8 mouse cellular contexts compared by ENCODE assay signal in genomic region chr9:20545151-20545550, GRCm38 (mm10). TPM values are rescaled to one million over a fixed set of nuclear protein-coding genes. Genes with fewer than 3 reads are reported as not detected.
DNase-seq lines count a peak whose midpoint lies in the region; ATAC-seq and TF ChIP-seq lines count a peak whose summit lies in the region.

No protein-coding gene starts in this region.

- H3K27ac ChIP-seq in cerebellum, adult 2 months (ENCODE audit: insufficient read depth, low read length), result no peak overlapping the region; the same call in 1 of the 2 replicates
- H3K27ac ChIP-seq in lung, embryonic 16.5 days (ENCODE audit: low read length), result peak overlapping the region; percentile 94
- H3K27ac ChIP-seq in stomach, embryonic 14.5 days (ENCODE audit: low read length), result peak overlapping the region; percentile 94

- ATAC-seq in cerebellum, adult (ENCODE audit: insufficient number of reproducible peaks, low FRiP score, low TSS enrichment), result peak; percentile 76; the same call in 1 of the 2 replicates
- peak; percentile 49 for ATAC-seq in granulocyte monocyte progenitor cell, adult 5-6 weeks (replicated peaks; ENCODE audit: poor library complexity, severe bottlenecking)
- ATAC-seq in lung, embryonic 16.5 days (ENCODE audit: low read depth), result no peak
- no peak for ATAC-seq in stomach, embryonic 14.5 days (ENCODE audit: insufficient number of reproducible peaks, insufficient read depth, low FRiP score, low read depth)

- no peaks in the 10 kb centered on the region for H3K36me3 ChIP-seq in lung, embryonic 16.5 days (ENCODE audit: control insufficient read depth, insufficient read depth, low read length)
- no peaks in the 10 kb centered on the region for H3K36me3 ChIP-seq in stomach, embryonic 14.5 days (ENCODE audit: control insufficient read depth, insufficient read depth, low read length)

- TF ChIP-seq POLR2A in cerebellum, adult 2 months (IDR thresholded peaks at IDR 0.05; ENCODE audit: borderline replicate concordance, insufficient read depth, low read length), result no peak

- peak overlapping the region; percentile 70 for H3K4me2 ChIP-seq in lung, embryonic 16.5 days (ENCODE audit: low read depth, low read length)
- H3K4me2 ChIP-seq in stomach, embryonic 14.5 days (replicated peaks; ENCODE audit: low read depth, low read length), result peak overlapping the region; percentile 52

- WGBS in cerebellum, adult 2 months, result 18% methylated on average over 8 of the region's 8 CpGs
- WGBS in lung, embryonic 16.5 days, result 17% methylated on average over 8 of the region's 8 CpGs
- WGBS in stomach, embryonic 14.5 days, result 23% methylated on average over 8 of the region's 8 CpGs

- TF ChIP-seq CTCF in cerebellum, adult 2 months (IDR thresholded peaks at IDR 0.05; ENCODE audit: borderline replicate concordance, insufficient read depth, low read depth, low read length), result peak; percentile 49; the same call in 1 of the 2 replicates

- H3K4me1 ChIP-seq in cerebellum, adult 2 months (ENCODE audit: control insufficient read depth, insufficient read depth, low read length), result no peaks in the 10 kb centered on the region
- H3K4me1 ChIP-seq in lung, embryonic 16.5 days (replicated peaks; ENCODE audit: control insufficient read depth, insufficient read depth, low read length), result no peaks in the 10 kb centered on the region; the same call in 1 of the 2 replicates
- H3K4me1 ChIP-seq in stomach, embryonic 14.5 days (ENCODE audit: control insufficient read depth, insufficient read depth, low read length), result no peaks in the 10 kb centered on the region

- H3K9me3 ChIP-seq in lung, embryonic 16.5 days (ENCODE audit: control insufficient read depth, low read length), result no peaks in the 10 kb centered on the region
- H3K9me3 ChIP-seq in stomach, embryonic 14.5 days (ENCODE audit: control insufficient read depth, low read depth, low read length), result no peaks in the 10 kb centered on the region

- DNase-seq in cerebellum, postnatal 4 days (ENCODE audit: low spot score in 2 of 2), result no peak
- peak; percentile 34 to 78 for DNase-seq in cerebellum, adult 2 months
- DNase-seq in kidney, adult 11 months, result peak; percentile 23
- no peak for DNase-seq in gastrocnemius, postnatal 10 days

- H3K4me3 ChIP-seq in cerebellum, adult 2 months (replicated peaks; ENCODE audit: insufficient read depth, low read depth, low read length), result peak overlapping the region; percentile 65
- peak overlapping the region; percentile 53 for H3K4me3 ChIP-seq in lung, embryonic 16.5 days (ENCODE audit: low read length)
- peak overlapping the region; percentile 26 for H3K4me3 ChIP-seq in stomach, embryonic 14.5 days (ENCODE audit: low read depth, low read length)

- H3K27me3 ChIP-seq in cerebellum, adult 2 months (ENCODE audit: control insufficient read depth, insufficient read depth, low read length), result no peaks in the 10 kb centered on the region
- H3K27me3 ChIP-seq in lung, embryonic 16.5 days (ENCODE audit: control insufficient read depth, insufficient read depth, low read depth, low read length), result no peaks in the 10 kb centered on the region
- no peaks in the 10 kb centered on the region for H3K27me3 ChIP-seq in stomach, embryonic 14.5 days (ENCODE audit: control insufficient read depth, insufficient read depth, low read length)

- peak overlapping the region; percentile 65 for H3K9ac ChIP-seq in lung, embryonic 16.5 days (ENCODE audit: low read length)
- 0 out of 2 replicates have a peak overlapping the region, but pooled peaks have one; percentile 11 for H3K9ac ChIP-seq in stomach, embryonic 14.5 days (replicated peaks; ENCODE audit: low read depth, low read length)

RNA-seq across cellular contexts. Expression of gene Zfp266, which starts 23.9 kb away (rescaled TPM):
- 19.5 and 23.6 TPM in 2 replicates for polyA plus RNA-seq in cerebellum, adult 2 months (2012; rRNA removed)
- total RNA-seq in granulocyte monocyte progenitor cell, adult 5-6 weeks (2014; fragmentation: Nextera tagmentation), result 40.0 and 43.5 TPM in 2 replicates
- total RNA-seq in granulocyte monocyte progenitor cell, adult 5-6 weeks (2017), result 33.1 and 38.8 TPM in 2 replicates
- polyA plus RNA-seq in lung, embryonic 16.5 days (2015; fragmentation: Nextera tagmentation; extraction: Ambion mirVana), result 113 and 120 TPM in 2 replicates
- polyA plus RNA-seq in stomach, embryonic 14.5 days (2014; fragmentation: Nextera tagmentation; extraction: Ambion mirVana), result 94.0 and 94.9 TPM in 2 replicates
- total RNA-seq in gastrocnemius, postnatal 10 days (2021), result 10 to 100 TPM; 31.4 to 39.3 TPM

RNA-seq across cellular contexts. Expression of gene Zfp846, which starts 35.9 kb away (rescaled TPM):
- polyA plus RNA-seq in cerebellum, adult 2 months (2012; rRNA removed), result 15.4 and 17.1 TPM in 2 replicates
- total RNA-seq in granulocyte monocyte progenitor cell, adult 5-6 weeks (2014; fragmentation: Nextera tagmentation), result 7.1 and 7.3 TPM in 2 replicates
- total RNA-seq in granulocyte monocyte progenitor cell, adult 5-6 weeks (2017), result 4.7 and 13.0 TPM in 2 replicates
- 18.1 and 21.4 TPM in 2 replicates for polyA plus RNA-seq in lung, embryonic 16.5 days (2015; fragmentation: Nextera tagmentation; extraction: Ambion mirVana)
- polyA plus RNA-seq in stomach, embryonic 14.5 days (2014; fragmentation: Nextera tagmentation; extraction: Ambion mirVana), result 20.9 and 28.6 TPM in 2 replicates
- total RNA-seq in gastrocnemius, postnatal 10 days (2021), result 1 to 10 TPM; 5.2 to 6.0 TPM

RNA-seq across cellular contexts. Expression of gene Zfp426, which starts 52.6 kb away (rescaled TPM):
- polyA plus RNA-seq in cerebellum, adult 2 months (2012; rRNA removed), result 22.4 and 23.5 TPM in 2 replicates
- 18.3 and 22.9 TPM in 2 replicates for total RNA-seq in granulocyte monocyte progenitor cell, adult 5-6 weeks (2014; fragmentation: Nextera tagmentation)
- total RNA-seq in granulocyte monocyte progenitor cell, adult 5-6 weeks (2017), result 22.1 and 22.6 TPM in 2 replicates
- polyA plus RNA-seq in lung, embryonic 16.5 days (2015; fragmentation: Nextera tagmentation; extraction: Ambion mirVana), result 21.4 and 24.0 TPM in 2 replicates
- polyA plus RNA-seq in stomach, embryonic 14.5 days (2014; fragmentation: Nextera tagmentation; extraction: Ambion mirVana), result 25.2 and 27.5 TPM in 2 replicates
- 10 to 100 TPM in 1 of 2 experiments, 1 to 10 TPM in 1; 9.8 to 12.5 TPM for total RNA-seq in gastrocnemius, postnatal 10 days (2021)

Comparison
In these comparisons a context has a peak if more than half of its experiments do, and no peak if none do; other contexts are left out.
1. DNase-seq: peak in cerebellum, adult 2 months (2 of 2) and kidney, adult 11 months (single experiment); none in cerebellum, postnatal 4 days (0 of 2) and gastrocnemius, postnatal 10 days (single experiment).
2. ATAC-seq: peak in cerebellum, adult (single experiment) and granulocyte monocyte progenitor cell, adult 5-6 weeks (single experiment); none in lung, embryonic 16.5 days (single experiment) and stomach, embryonic 14.5 days (single experiment).
3. Peak in every context shown above with its lines, with median percentiles within 50 percentile points of each other: H3K4me3 ChIP-seq.